Mouse (Mus musculus): Measurements from ENCODE around the gene Brpf3.

- TF ChIP-seq CTCF (IDR thresholded peaks at IDR 0.05; ENCODE audit: extremely low read depth, insufficient read length, insufficient replicate concordance, low read depth, low read length) (no peak), POLR2A (IDR thresholded peaks at IDR 0.05; ENCODE audit: low read depth, low read length) (no peak)
Observed at GRCm38 (mm10) chr17:28800281-28800670, 614 bp upstream of the Brpf3 start.

Measured in small intestine, adult 2 months (tissue).